Mouse (Mus musculus): ENCODE measurements around the gene Gdf1.

- TF ChIP-seq POLR2A (IDR thresholded peaks at IDR 0.05; ENCODE audit: low read depth, low read length), result no peak
- no peak for TF ChIP-seq CTCF (conservative IDR thresholded peaks at IDR 0.05; ENCODE audit: insufficient read depth, insufficient read length, low read depth, low read length)
These were observed 21.7 kb downstream of the Gdf1 start for GRCm38 (mm10) chr8:70351035-70351999.
